Mouse (Mus musculus) myocyte (in vitro differentiated cells): ENCODE results near the gene 4930556J24Rik.

Experiments
- CEBPB ChIP-seq: IDR thresholded peaks from 2 replicates; pipeline ENCODE4 v1.6.1; 2011; ENCODE audit warnings: mild to moderate bottlenecking, moderate library complexity; ENCODE audit not compliant: poor library complexity, insufficient read depth, severe bottlenecking
- E2F4 ChIP-seq: IDR thresholded peaks from one replicate; pipeline ENCODE4 v1.6.1; 2011; ENCODE audit warnings: mild to moderate bottlenecking, control low read depth, moderate library complexity; ENCODE audit not compliant: insufficient read depth
- MAX ChIP-seq: IDR thresholded peaks from one replicate; pipeline ENCODE4 v1.6.1; 2011; ENCODE audit warnings: low read depth, mild to moderate bottlenecking, control low read depth
- MYOD1 ChIP-seq, 3 experiments: IDR thresholded peaks; one replicate each; pipeline ENCODE4 v1.6.1; 2011; ENCODE audit warnings: control low read depth in 2 of 3, low read depth in 2 of 3, mild to moderate bottlenecking in 2 of 3, moderate library complexity in 1 of 3; ENCODE audit not compliant: insufficient read length in 2 of 3, control insufficient read depth in 1 of 3
- MYOG ChIP-seq, 3 experiments: IDR thresholded peaks; one replicate each; pipeline ENCODE4 v1.6.1; 2011; ENCODE audit warnings: control low read depth in 2 of 3, low read depth in 2 of 3, mild to moderate bottlenecking in 2 of 3; ENCODE audit not compliant: insufficient read length in 2 of 3, control insufficient read depth in 1 of 3, insufficient read depth in 1 of 3
- POLR2A ChIP-seq: IDR thresholded peaks from one replicate; pipeline ENCODE4 v1.6.1; 2011; ENCODE audit warnings: low read depth, mild to moderate bottlenecking, control low read depth, moderate library complexity; ENCODE audit not compliant: insufficient read length
- TCF12 ChIP-seq: IDR thresholded peaks from one replicate; pipeline ENCODE4 v1.6.1; 2011; ENCODE audit warnings: mild to moderate bottlenecking, control low read depth; ENCODE audit not compliant: poor library complexity, insufficient read depth, severe bottlenecking

DNA sequence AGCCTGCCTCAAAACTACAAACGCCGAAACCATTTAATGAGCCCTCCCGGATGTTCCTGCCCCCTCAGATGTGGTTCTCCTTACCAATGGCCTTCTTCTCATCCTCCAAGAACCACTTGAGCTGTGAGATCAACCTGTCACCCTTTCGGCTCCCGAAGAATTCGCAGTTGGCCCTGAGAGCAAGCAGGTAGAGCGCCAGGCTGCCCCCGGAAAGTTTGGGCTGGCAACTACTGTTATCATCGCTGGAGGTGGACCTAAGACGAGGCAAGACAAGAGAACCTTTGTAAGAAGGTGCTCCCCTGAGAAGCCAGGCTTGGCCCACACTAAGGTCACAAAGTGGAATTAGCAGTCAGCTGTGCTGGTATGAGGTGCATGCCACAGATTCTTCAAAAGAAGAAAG is 50.7 kb downstream of the 4930556J24Rik start:
- no peak for TF ChIP-seq CEBPB
- no peak for TF ChIP-seq MYOG (IDR thresholded peaks at IDR 0.05; ENCODE audit: control insufficient read depth in 1 of 3, insufficient read depth in 1 of 3, insufficient read length in 2 of 3, low read depth in 2 of 3)
- TF ChIP-seq E2F4: no peak
- TF ChIP-seq POLR2A: no peak
- TF ChIP-seq MAX: no peak
- no peak for TF ChIP-seq MYOD1 (IDR thresholded peaks at IDR 0.05; ENCODE audit: control insufficient read depth in 1 of 3, insufficient read length in 2 of 3, low read depth in 2 of 3)
- no peak for TF ChIP-seq TCF12
